Mouse (Mus musculus) erythroblast, embryonic 14.5 days (primary cell): Measurements from ENCODE around the gene Hoxa2.

ENCODE experiments used
- GATA1 ChIP-seq: IDR thresholded peaks from 2 replicates; pipeline ENCODE4 v1.6.1; 2012; ENCODE audit warnings: low read length, inconsistent platforms, mixed read lengths
- TAL1 ChIP-seq: IDR thresholded peaks from 3 replicates; pipeline ENCODE4 v1.6.1; 2012; ENCODE audit warnings: low read length, inconsistent platforms, mixed read lengths

DNA sequence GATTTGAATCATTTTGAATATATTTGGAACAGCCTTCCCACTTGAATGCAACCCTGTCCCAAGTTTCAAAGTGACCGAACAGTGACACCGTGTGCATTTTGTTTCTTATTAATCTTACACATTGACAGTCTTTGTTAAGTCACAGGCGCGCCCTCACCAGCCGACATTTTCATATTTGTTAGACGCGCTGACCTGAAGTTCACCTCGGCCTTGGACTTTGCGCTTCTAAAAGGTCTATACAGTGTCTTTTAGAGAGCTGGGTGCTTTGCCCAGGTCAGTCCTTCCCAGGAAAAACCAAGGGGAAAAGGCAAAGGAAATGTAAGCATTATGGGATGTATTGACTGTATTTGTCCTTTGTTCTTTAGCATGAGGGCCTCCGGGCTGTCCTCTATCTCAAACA, 30.1 kb upstream of the Hoxa2 start:
- TF ChIP-seq TAL1 (no peak), GATA1 (no peak)
